Mouse (Mus musculus): ENCODE results near the gene Rnf34. TPM values are rescaled to one million over a fixed set of nuclear protein-coding genes. Genes with fewer than 3 reads are reported as not detected.

Rnf34 gene
- polyA plus RNA-seq, 1 experiment, result 12.4 TPM

- Histone ChIP-seq H3K4me3 (ENCODE audit: insufficient read depth, low read depth, low read length) (no peak overlapping the region), H3K4me1 (ENCODE audit: control insufficient read depth, insufficient read depth, insufficient read length, low read length) (no peaks in the 10 kb centered on the region), H3K27ac (replicated peaks; ENCODE audit: low read depth, low read length) (no peak overlapping the region)
Measured at GRCm38 (mm10) chr5:122884594-122885348, 34.9 kb downstream of the Rnf34 start.

DNA sequence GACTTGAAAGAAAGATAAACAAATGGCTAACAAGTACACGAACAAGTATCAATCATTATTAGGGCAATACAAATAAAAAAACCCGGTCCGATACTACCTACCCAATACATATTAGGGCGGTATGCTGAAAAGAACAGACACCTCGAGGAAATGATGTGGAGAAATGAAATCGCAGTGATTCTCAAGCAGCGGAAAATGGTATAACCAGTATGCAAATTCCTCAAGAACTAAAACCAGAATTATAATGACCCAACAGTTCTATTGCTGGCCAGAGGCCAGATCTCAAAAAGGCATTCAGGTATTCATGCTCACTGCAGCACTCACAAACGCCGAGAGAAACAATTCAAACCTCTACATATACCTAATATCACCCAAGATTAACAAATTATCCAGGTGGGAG lies 37.2 kb downstream of the Rnf34 start:
- Histone ChIP-seq H3K27ac (replicated peaks; ENCODE audit: low read depth, low read length) (no peak overlapping the region), H3K4me1 (ENCODE audit: control insufficient read depth, insufficient read depth, insufficient read length, low read length) (no peaks in the 10 kb centered on the region), H3K4me3 (ENCODE audit: insufficient read depth, low read depth, low read length) (no peak overlapping the region)

GRCm38 (mm10) chr5:122887926-122888611 lies 38.2 kb downstream of the Rnf34 start:
- Histone ChIP-seq H3K4me3 (ENCODE audit: insufficient read depth, low read depth, low read length) (no peak overlapping the region), H3K4me1 (ENCODE audit: control insufficient read depth, insufficient read depth, insufficient read length, low read length) (no peaks in the 10 kb centered on the region), H3K27ac (replicated peaks; ENCODE audit: low read depth, low read length) (no peak overlapping the region)

DNA sequence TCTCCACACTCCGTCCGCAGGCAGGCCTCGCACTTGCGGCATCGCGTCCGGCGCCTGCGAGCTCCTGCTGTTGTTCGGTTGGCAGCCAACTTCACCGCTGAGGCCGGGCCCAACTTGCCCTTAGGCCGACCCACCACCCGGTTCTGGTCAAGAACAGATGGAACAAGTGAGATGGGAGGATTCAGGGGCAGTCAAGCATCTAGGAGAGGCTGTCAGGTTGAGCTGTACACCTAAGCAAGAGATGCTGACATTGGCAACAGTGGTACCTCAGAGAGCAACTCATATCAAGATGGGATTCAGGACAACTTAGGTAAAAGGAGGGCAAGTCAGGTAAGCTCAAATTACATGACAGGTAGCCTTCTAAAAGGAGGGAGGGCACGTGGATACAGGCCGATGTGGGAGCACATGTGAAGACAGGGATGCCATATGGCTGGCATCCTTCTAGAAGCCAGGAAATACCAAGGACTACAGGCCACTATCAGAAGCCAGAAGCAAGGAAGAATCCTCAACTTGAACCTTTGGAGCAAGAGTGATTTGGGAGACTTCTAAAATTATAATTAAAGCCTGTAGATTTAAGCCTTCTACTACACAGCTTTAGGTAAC lies 38.9 kb downstream of the Rnf34 start:
- H3K4me1 ChIP-seq (ENCODE audit: control insufficient read depth, insufficient read depth, insufficient read length, low read length), result no peaks in the 10 kb centered on the region
- no peak overlapping the region for H3K27ac ChIP-seq (replicated peaks; ENCODE audit: low read depth, low read length)
- no peak overlapping the region for H3K4me3 ChIP-seq (ENCODE audit: insufficient read depth, low read depth, low read length)

DNA sequence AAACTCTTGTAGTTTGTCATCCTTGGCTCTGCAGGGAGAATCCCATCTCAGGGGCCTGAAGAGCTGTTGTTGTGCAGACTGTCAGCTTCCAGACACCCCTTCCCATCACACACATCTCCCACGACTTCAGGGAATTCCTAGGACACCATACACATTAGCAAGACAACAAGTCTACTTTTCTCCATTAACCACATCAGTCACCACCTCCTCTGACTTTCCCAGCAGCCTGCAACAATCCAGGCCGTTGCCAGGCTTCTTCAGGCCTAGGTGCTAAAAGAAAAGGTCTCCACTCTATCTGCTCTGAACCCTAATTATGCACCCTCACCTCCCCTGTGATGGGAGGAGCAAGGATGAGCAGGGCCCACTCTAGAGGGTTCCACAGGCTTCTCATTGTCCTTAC lies 40.5 kb downstream of the Rnf34 start:
- H3K4me3 ChIP-seq (ENCODE audit: insufficient read depth, low read depth, low read length), result no peak overlapping the region

DNA sequence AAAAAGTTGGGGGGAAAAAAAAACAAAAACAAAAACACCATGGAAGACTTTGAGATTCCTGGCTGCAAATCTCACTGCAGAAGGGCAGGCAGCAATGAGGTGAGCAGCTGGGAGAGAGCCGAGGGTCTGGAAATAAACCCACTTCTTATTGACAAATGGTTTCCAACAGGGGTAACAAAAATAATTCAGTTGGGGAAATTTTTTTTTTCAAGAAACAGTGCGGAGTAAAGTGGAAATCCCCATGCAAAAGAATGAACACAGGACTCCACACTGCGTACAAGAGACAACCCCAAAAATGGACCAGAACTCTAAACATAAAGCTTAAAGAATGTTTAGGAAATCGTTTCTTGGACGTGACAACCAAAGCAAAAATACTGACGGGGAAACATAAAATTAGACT lies 43.4 kb downstream of the Rnf34 start:
- Histone ChIP-seq H3K27ac (replicated peaks; ENCODE audit: low read depth, low read length) (no peak overlapping the region), H3K4me3 (ENCODE audit: insufficient read depth, low read depth, low read length) (no peak overlapping the region), H3K4me1 (ENCODE audit: control insufficient read depth, insufficient read depth, insufficient read length, low read length) (no peaks in the 10 kb centered on the region; the same call in 1 of the 2 replicates)

More for the DNA sequence above, 40.5 kb downstream of the Rnf34 start:
- Histone ChIP-seq H3K4me1 (ENCODE audit: control insufficient read depth, insufficient read depth, insufficient read length, low read length) (no peaks in the 10 kb centered on the region), H3K27ac (replicated peaks; ENCODE audit: low read depth, low read length) (no peak overlapping the region)

DNA sequence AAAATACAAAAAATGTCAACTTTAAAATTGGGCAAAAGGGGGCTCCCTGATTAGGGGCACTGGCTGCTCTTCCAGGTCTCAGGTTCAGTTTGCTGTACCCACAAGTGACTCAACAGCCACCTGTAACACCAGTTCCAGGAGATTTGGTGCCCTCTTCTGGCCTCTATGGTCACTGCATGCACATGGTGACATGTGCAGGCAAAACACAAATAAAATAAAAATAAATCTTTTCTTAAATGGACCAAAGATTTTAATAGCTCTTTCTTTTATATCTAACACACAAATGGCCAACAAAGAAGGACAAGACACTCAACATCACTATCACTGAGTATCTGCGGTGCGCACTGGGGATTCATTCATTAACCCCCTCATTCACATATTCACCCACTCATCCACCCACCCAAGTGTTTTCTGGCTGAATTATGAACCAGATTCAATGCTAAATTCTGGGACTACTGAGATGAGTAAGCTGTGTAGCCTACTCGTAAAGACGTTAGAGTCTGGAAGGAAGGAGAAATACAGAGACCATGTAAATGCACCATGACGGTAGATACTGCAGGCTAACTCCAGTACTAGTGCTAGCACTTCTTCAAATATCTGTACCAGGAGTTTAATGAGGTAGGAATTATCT lies 44.3 kb downstream of the Rnf34 start:
- no peak overlapping the region for H3K4me3 ChIP-seq (ENCODE audit: insufficient read depth, low read depth, low read length)
- H3K27ac ChIP-seq (replicated peaks; ENCODE audit: low read depth, low read length), result no peak overlapping the region
- H3K4me1 ChIP-seq (ENCODE audit: control insufficient read depth, insufficient read depth, insufficient read length, low read length), result no peaks in the 10 kb centered on the region; the same call in 1 of the 2 replicates

GRCm38 (mm10) chr5:122894821-122895220 lies 45.0 kb downstream of the Rnf34 start:
- Histone ChIP-seq H3K4me3 (ENCODE audit: insufficient read depth, low read depth, low read length) (no peak overlapping the region), H3K27ac (replicated peaks; ENCODE audit: low read depth, low read length) (peak overlapping the region; percentile 30; the same call in 1 of the 2 replicates), H3K4me1 (ENCODE audit: control insufficient read depth, insufficient read depth, insufficient read length, low read length) (no peaks in the 10 kb centered on the region; the same call in 1 of the 2 replicates)

GRCm38 (mm10) chr5:122898153-122898552 lies 48.3 kb downstream of the Rnf34 start:
- no peak overlapping the region for H3K4me3 ChIP-seq (ENCODE audit: insufficient read depth, low read depth, low read length)
- no peaks in the 10 kb centered on the region; the same call in 1 of the 2 replicates for H3K4me1 ChIP-seq (ENCODE audit: control insufficient read depth, insufficient read depth, insufficient read length, low read length)
- H3K27ac ChIP-seq (replicated peaks; ENCODE audit: low read depth, low read length), result no peak overlapping the region

DNA sequence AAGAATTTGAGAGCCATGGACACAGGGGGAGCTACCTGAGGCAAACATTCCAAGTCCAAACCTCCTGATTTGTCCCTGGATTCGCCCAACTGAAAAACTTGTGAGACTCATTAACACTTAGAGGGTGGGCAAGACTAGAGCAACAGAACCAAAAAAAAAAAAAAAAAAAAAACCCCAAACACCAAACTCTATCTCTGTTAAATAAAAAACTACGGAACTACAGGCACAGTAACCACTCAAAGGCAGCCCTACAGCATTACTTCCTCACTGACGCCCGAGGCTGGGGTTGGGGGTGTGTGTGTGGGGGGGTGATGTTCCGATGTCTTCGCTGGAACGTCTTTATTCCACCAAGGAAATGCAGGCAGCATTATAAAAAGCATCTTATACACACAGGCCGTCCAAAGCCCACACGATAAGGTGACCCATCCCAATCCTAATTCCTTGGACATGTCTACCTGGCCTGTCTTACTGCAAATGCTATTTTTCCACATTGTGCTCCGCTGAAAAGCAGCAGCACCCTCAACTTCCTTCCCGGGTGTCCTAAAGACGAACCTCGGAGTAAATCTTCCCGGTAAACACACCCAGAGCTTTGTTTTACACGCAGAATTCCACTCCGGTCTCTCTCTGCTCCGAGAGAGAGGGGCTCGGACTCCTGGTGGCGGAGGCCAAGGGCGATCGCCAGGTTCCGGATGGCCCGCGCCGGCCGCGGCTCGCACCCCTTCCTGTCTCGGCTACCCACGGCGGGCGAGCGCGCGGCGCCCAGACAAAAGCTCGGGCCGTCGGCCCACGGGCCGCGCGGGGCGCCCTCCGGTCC lies 49.3 kb downstream of the Rnf34 start:
- Histone ChIP-seq H3K27ac (replicated peaks; ENCODE audit: low read depth, low read length) (0 out of 2 replicates have a peak overlapping the region, but pooled peaks have one; percentile 3), H3K4me1 (ENCODE audit: control insufficient read depth, insufficient read depth, insufficient read length, low read length) (no peaks in the 10 kb centered on the region; the same call in 1 of the 2 replicates), H3K4me3 (ENCODE audit: insufficient read depth, low read depth, low read length) (peak overlapping the region; percentile 99)

- H3K4me3 ChIP-seq (ENCODE audit: insufficient read depth, low read depth, low read length), result peak overlapping the region; percentile 99
- H3K4me1 ChIP-seq (ENCODE audit: control insufficient read depth, insufficient read depth, insufficient read length, low read length), result no peaks in the 10 kb centered on the region; the same call in 1 of the 2 replicates
- H3K27ac ChIP-seq (replicated peaks; ENCODE audit: low read depth, low read length), result peak overlapping the region; percentile 39; the same call in 1 of the 2 replicates
Measured at GRCm38 (mm10) chr5:122899777-122900557, 50.1 kb downstream of the Rnf34 start.

DNA sequence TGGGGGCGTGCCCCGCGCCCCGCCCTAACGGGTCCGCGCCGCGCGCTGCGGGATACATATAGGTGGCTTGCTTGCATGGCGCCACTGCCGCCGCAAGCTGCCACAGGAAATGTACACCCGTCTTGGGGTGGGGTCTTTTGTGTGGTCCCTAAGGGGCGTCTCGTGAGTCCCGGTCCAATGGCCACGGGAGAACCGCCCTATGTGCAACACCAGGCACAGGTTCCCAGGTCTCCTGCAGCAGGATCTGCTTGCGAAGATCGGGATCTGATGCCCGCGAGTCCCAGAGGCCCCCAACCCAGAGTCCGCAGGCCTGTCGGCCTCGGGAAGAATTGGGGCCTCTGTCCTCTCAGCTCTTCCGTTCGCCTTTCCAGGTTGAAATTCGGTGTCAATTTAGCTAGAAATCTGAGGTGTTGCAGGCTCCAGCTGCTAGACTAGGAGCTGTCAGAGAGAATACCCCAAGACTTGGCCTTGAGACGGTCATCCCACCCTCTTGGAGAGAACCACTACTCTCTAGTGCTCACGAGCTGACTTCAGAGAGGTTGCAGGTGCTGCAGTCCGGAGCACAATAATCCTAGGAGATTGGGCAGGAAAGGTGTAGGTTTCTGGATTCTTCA lies 50.8 kb downstream of the Rnf34 start:
- Histone ChIP-seq H3K4me1 (ENCODE audit: control insufficient read depth, insufficient read depth, insufficient read length, low read length) (no peaks in the 10 kb centered on the region; the same call in 1 of the 2 replicates), H3K4me3 (ENCODE audit: insufficient read depth, low read depth, low read length) (peak overlapping the region; percentile 99), H3K27ac (replicated peaks; ENCODE audit: low read depth, low read length) (no peak overlapping the region)

DNA sequence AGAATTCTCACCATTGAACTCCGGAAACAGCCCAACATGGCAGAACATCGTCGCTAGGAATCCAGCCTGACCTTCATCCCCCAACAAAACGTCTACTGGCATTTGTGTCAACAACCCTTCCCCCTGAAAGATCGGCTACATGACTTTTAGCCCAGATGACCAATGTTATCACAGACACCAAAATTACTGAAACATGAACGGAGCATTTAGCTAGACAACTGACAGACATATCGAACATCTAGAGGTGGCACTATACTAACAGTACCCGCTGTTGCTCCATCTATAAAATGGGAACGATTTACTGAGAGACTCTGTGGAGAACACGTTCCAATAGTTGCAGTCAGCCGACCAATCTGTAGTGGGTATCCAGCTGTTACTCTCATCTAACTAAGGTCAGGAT lies 51.3 kb downstream of the Rnf34 start:
- Histone ChIP-seq H3K27ac (replicated peaks; ENCODE audit: low read depth, low read length) (no peak overlapping the region), H3K4me1 (ENCODE audit: control insufficient read depth, insufficient read depth, insufficient read length, low read length) (no peaks in the 10 kb centered on the region; the same call in 1 of the 2 replicates), H3K4me3 (ENCODE audit: insufficient read depth, low read depth, low read length) (no peak overlapping the region)
